Mouse (Mus musculus) gastrocnemius, adult 2 months (tissue): Measurements from ENCODE around the gene Nnmt. TPM values are rescaled to one million over a fixed set of nuclear protein-coding genes. Genes with fewer than 3 reads are reported as not detected.

ENCODE experiments used
- DNase-seq: peaks from one replicate; pipeline ENCODE4 v3.0.0; 2022
- H3K27ac ChIP-seq: fragments of 200-600 bp; 2 replicates; pipeline ENCODE4 v1.8.1; 2022; ENCODE audit warnings: mild to moderate bottlenecking
- H3K4me3 ChIP-seq: fragments of 200-600 bp; 2 replicates; pipeline ENCODE4 v1.8.1; 2022; ENCODE audit warnings: mild to moderate bottlenecking, moderate library complexity
- CTCF ChIP-seq: fragments of 200-600 bp; IDR thresholded peaks from 2 replicates; pipeline ENCODE4 v1.8.1; 2022; ENCODE audit warnings: antibody characterized with exemption, mild to moderate bottlenecking, moderate library complexity
- intact Hi-C: fragments of 180-260 bp; cut with DNase I; formaldehyde crosslinking; loops from one replicate; pipeline ENCODE4 v1.15.1; 2025
- total RNA-seq, 2 experiments: library from RNA; stranded (reverse); gene quantifications; 2 replicates each; pipeline ENCODE4 v1.2.3; 2021

Nnmt gene
- total RNA-seq, 2 experiments from 2014 or later = 1.5 to 3.0 TPM

- Histone ChIP-seq H3K27ac (no peak overlapping the region), H3K4me3 (no peak overlapping the region)
- intact Hi-C loops = no loop called here
- TF ChIP-seq CTCF = no peak
- no peak for DNase-seq
Measured at GRCm38 (mm10) chr9:48596924-48597323, 8.0 kb downstream of the Nnmt start.

- peak; percentile 28; the same call in 1 of the 2 replicates for TF ChIP-seq CTCF
- intact Hi-C loops = no loop called here
- Histone ChIP-seq H3K27ac (no peak overlapping the region), H3K4me3 (no peak overlapping the region)
- DNase-seq = no peak
Measured at GRCm38 (mm10) chr9:48593915-48594314, 11.0 kb downstream of the Nnmt start.

GRCm38 (mm10) chr9:48590606-48591005 is 14.3 kb downstream of the Nnmt start:
- no peak for DNase-seq
- intact Hi-C loops = no loop called here
- no peak for TF ChIP-seq CTCF
- no peak overlapping the region for H3K27ac ChIP-seq
- H3K4me3 ChIP-seq = no peak overlapping the region

- TF ChIP-seq CTCF = peak; percentile 94
- peak; percentile 70 for DNase-seq
- no peak overlapping the region for H3K27ac ChIP-seq
- intact Hi-C loops = loop anchor here (2.0 kb wide), 1 partner anchor 320 kb away; no protein-coding TSS in a partner anchor
- no peak overlapping the region for H3K4me3 ChIP-seq
Measured at GRCm38 (mm10) chr9:48586332-48586731, 18.6 kb downstream of the Nnmt start.

GRCm38 (mm10) chr9:48580808-48581207 is 24.1 kb downstream of the Nnmt start:
- DNase-seq = no peak
- TF ChIP-seq CTCF = no peak
- intact Hi-C loops = no loop called here
- H3K27ac ChIP-seq = no peak overlapping the region
- no peak overlapping the region for H3K4me3 ChIP-seq

GRCm38 (mm10) chr9:48562388-48562787 is 42.6 kb downstream of the Nnmt start:
- DNase-seq = no peak
- intact Hi-C loops = loop anchor here (5.0 kb wide), 1 partner anchor 95 kb away; no protein-coding TSS in a partner anchor
- no peak for TF ChIP-seq CTCF
- no peak overlapping the region for H3K4me3 ChIP-seq
- no peak overlapping the region for H3K27ac ChIP-seq

- intact Hi-C loops = loop anchor here (5.0 kb wide), 1 partner anchor 92 kb away; no protein-coding TSS in a partner anchor
- TF ChIP-seq CTCF = peak; percentile 73
Measured at GRCm38 (mm10) chr9:48559482-48560139, 45.3 kb downstream of the Nnmt start.

GRCm38 (mm10) chr9:48558637-48559036 is 46.3 kb downstream of the Nnmt start:
- no peak for DNase-seq
- H3K4me3 ChIP-seq = no peak overlapping the region
- intact Hi-C loops = no loop called here
- TF ChIP-seq CTCF = no peak
- H3K27ac ChIP-seq = no peak overlapping the region

More at GRCm38 (mm10) chr9:48559482-48560139, 45.3 kb downstream of the Nnmt start:
- Histone ChIP-seq H3K4me3 (no peak overlapping the region), H3K27ac (no peak overlapping the region)
- peak; percentile 39 for DNase-seq

GRCm38 (mm10) chr9:48549056-48549455 is 55.9 kb downstream of the Nnmt start:
- DNase-seq = no peak
- no peak overlapping the region for H3K27ac ChIP-seq
- intact Hi-C loops = no loop called here
- no peak for TF ChIP-seq CTCF
- no peak overlapping the region for H3K4me3 ChIP-seq

- Histone ChIP-seq H3K27ac (no peak overlapping the region), H3K4me3 (no peak overlapping the region)
- no peak for TF ChIP-seq CTCF
- intact Hi-C loops = no loop called here
- no peak for DNase-seq
Measured at GRCm38 (mm10) chr9:48547233-48547632, 57.7 kb downstream of the Nnmt start.

Other genes with a start within 250 kb of the Nnmt start
- 10 to 100 TPM; 66.0 to 68.1 TPM for gene Rexo2, start 124.5 kb downstream of the Nnmt start, total RNA-seq
- gene Rbm7, start 109.9 kb downstream of the Nnmt start, total RNA-seq = 10 to 100 TPM; 15.2 to 16.0 TPM
- gene Gm5617, start 109.7 kb downstream of the Nnmt start, total RNA-seq = 10 to 100 TPM in 1 of 2 experiments, 1 to 10 TPM in 1; 8.1 to 10.3 TPM
- gene Zbtb16, start 231.1 kb upstream of the Nnmt start, total RNA-seq = 100 to 1,000 TPM; 163 to 166 TPM